Mouse (Mus musculus) liver, postnatal 0 days (tissue): ENCODE measurements around the gene Med16.

Experiments
- CTCF ChIP-seq: sonication (generic); IDR thresholded peaks from 2 replicates; pipeline ENCODE4 v1.5.1; 2016; ENCODE audit warnings: antibody characterized with exemption, low read depth
- EP300 ChIP-seq: IDR thresholded peaks from 2 replicates; pipeline ENCODE4 v1.6.1; 2016; ENCODE audit warnings: antibody characterized with exemption, low read depth, mild to moderate bottlenecking

DNA sequence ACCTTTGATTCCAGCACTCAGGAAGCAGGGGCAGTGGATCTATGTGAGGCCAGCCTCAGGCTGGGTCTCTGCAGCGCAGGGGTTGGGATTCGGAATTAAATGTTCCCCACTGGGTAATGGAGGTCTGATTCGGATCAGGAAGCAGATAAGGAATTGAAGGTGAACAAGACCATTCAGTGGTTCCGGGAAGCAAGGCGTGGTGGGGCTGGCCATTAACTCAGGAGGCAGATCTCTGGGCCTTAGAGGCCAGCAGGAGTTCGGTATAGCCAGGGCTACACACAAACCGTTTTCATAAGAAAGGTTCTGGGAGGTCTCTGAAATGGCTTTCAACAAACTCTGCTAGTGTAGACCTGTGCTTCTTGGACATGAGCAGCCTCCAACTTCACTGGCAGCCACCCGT lies 55.9 kb downstream of the Med16 start:
- no peak for TF ChIP-seq CTCF
- no peak for TF ChIP-seq EP300
